Mouse (Mus musculus) megakaryocyte, embryonic 14.5 days (primary cell): Measurements from ENCODE around the gene Slc12a4.
"Not testable (repeated sequence)": the region's sequence is repeated elsewhere in the genome, so short reads cannot be mapped to it uniquely, and the experiment has no call there.

Source experiments
- FLI1 ChIP-seq: IDR thresholded peaks from 2 replicates; pipeline ENCODE4 v1.6.1; 2012; ENCODE audit warnings: low read length, inconsistent platforms, mixed read lengths
- GATA1 ChIP-seq: IDR thresholded peaks from 3 replicates; pipeline ENCODE4 v1.6.1; 2012; ENCODE audit warnings: mixed read lengths, low read length, inconsistent platforms, borderline replicate concordance

- TF ChIP-seq GATA1, FLI1: not testable (repeated sequence)
These were observed 46.3 kb upstream of the Slc12a4 start for GRCm38 (mm10) chr8:106012203-106012602.
